Mouse (Mus musculus): Measurements from ENCODE around the gene Rhob. TPM values are rescaled to one million over a fixed set of nuclear protein-coding genes. Genes with fewer than 3 reads are reported as not detected.

The Rhob gene
- polyA plus RNA-seq, 1 experiment: 130 TPM

GRCm38 (mm10) chr12:8494675-8495074 lies 5.1 kb downstream of the Rhob start:
- peaks cover 26% of the 10 kb centered on the region for H3K79me3 ChIP-seq (ENCODE audit: low read depth)
- no peak for TF ChIP-seq MAX (IDR thresholded peaks at IDR 0.05)
- TF ChIP-seq USF1 (IDR thresholded peaks at IDR 0.05; ENCODE audit: low read depth): no peak
- TF ChIP-seq FOSL1 (IDR thresholded peaks at IDR 0.05; ENCODE audit: insufficient read depth, low read length, poor library complexity, severe bottlenecking): no peak
- TF ChIP-seq MYOD1 (IDR thresholded peaks at IDR 0.05; ENCODE audit: control insufficient read depth, insufficient read length, low read depth): no peak
- no peak for TF ChIP-seq MYOG (IDR thresholded peaks at IDR 0.05; ENCODE audit: control insufficient read depth, extremely low read depth, insufficient read length)
- TF ChIP-seq CTCF (IDR thresholded peaks at IDR 0.05; ENCODE audit: control insufficient read depth, insufficient read depth, insufficient read length): no peak
- TF ChIP-seq CEBPB (IDR thresholded peaks at IDR 0.05; ENCODE audit: low read depth): no peak
- peaks cover 17% of the 10 kb centered on the region for H3K36me3 ChIP-seq (ENCODE audit: control insufficient read depth, insufficient read depth)
- peaks cover 37% of the 10 kb centered on the region for H3K79me2 ChIP-seq (ENCODE audit: control insufficient read depth, insufficient read depth)
- H3K4me3 ChIP-seq (ENCODE audit: insufficient read depth, poor library complexity, severe bottlenecking): no peak overlapping the region
- no peaks in the 10 kb centered on the region for H3K27me3 ChIP-seq (ENCODE audit: control insufficient read depth, insufficient read depth, insufficient read length)
- H3ac ChIP-seq (ENCODE audit: control insufficient read depth, insufficient read length, low read depth): no peak overlapping the region

GRCm38 (mm10) chr12:8493386-8493785 lies 6.4 kb downstream of the Rhob start:
- H3K79me2 ChIP-seq (ENCODE audit: control insufficient read depth, insufficient read depth): peaks cover 24% of the 10 kb centered on the region
- H3K27me3 ChIP-seq (ENCODE audit: control insufficient read depth, insufficient read depth, insufficient read length): no peaks in the 10 kb centered on the region
- no peak for TF ChIP-seq MYOD1 (IDR thresholded peaks at IDR 0.05; ENCODE audit: control insufficient read depth, insufficient read length, low read depth)
- TF ChIP-seq FOSL1 (IDR thresholded peaks at IDR 0.05; ENCODE audit: insufficient read depth, low read length, poor library complexity, severe bottlenecking): no peak
- TF ChIP-seq MAX (IDR thresholded peaks at IDR 0.05): no peak
- peaks cover 14% of the 10 kb centered on the region for H3K36me3 ChIP-seq (ENCODE audit: control insufficient read depth, insufficient read depth)
- no peak overlapping the region for H3K4me3 ChIP-seq (ENCODE audit: insufficient read depth, poor library complexity, severe bottlenecking)
- H3K79me3 ChIP-seq (ENCODE audit: low read depth): peaks cover 15% of the 10 kb centered on the region
- H3ac ChIP-seq (ENCODE audit: control insufficient read depth, insufficient read length, low read depth): no peak overlapping the region

GRCm38 (mm10) chr12:8489098-8489497 lies 10.7 kb downstream of the Rhob start:
- Histone ChIP-seq H3K79me2 (ENCODE audit: control insufficient read depth, insufficient read depth) (no peaks in the 10 kb centered on the region), H3K79me3 (ENCODE audit: low read depth) (no peaks in the 10 kb centered on the region), H3ac (ENCODE audit: control insufficient read depth, insufficient read length, low read depth) (no peak overlapping the region), H3K27me3 (ENCODE audit: control insufficient read depth, insufficient read depth, insufficient read length) (no peaks in the 10 kb centered on the region), H3K36me3 (ENCODE audit: control insufficient read depth, insufficient read depth) (no peaks in the 10 kb centered on the region), H3K4me3 (ENCODE audit: insufficient read depth, poor library complexity, severe bottlenecking) (no peak overlapping the region)
- TF ChIP-seq USF1 (IDR thresholded peaks at IDR 0.05; ENCODE audit: low read depth) (no peak), CEBPB (IDR thresholded peaks at IDR 0.05; ENCODE audit: low read depth) (no peak), MAX (IDR thresholded peaks at IDR 0.05) (no peak), CTCF (IDR thresholded peaks at IDR 0.05; ENCODE audit: control insufficient read depth, insufficient read depth, insufficient read length) (no peak), MYOD1 (IDR thresholded peaks at IDR 0.05; ENCODE audit: control insufficient read depth, insufficient read length, low read depth) (no peak), MYOG (IDR thresholded peaks at IDR 0.05; ENCODE audit: control insufficient read depth, extremely low read depth, insufficient read length) (no peak), FOSL1 (IDR thresholded peaks at IDR 0.05; ENCODE audit: insufficient read depth, low read length, poor library complexity, severe bottlenecking) (no peak)

- TF ChIP-seq FOSL1 (IDR thresholded peaks at IDR 0.05; ENCODE audit: insufficient read depth, low read length, poor library complexity, severe bottlenecking) (no peak), CEBPB (IDR thresholded peaks at IDR 0.05; ENCODE audit: low read depth) (no peak), MAX (IDR thresholded peaks at IDR 0.05) (no peak), MYOD1 (IDR thresholded peaks at IDR 0.05; ENCODE audit: control insufficient read depth, insufficient read length, low read depth) (no peak), USF1 (IDR thresholded peaks at IDR 0.05; ENCODE audit: low read depth) (no peak), MYOG (IDR thresholded peaks at IDR 0.05; ENCODE audit: control insufficient read depth, extremely low read depth, insufficient read length) (no peak), CTCF (IDR thresholded peaks at IDR 0.05; ENCODE audit: control insufficient read depth, insufficient read depth, insufficient read length) (no peak)
- H3K4me3 ChIP-seq (ENCODE audit: insufficient read depth, poor library complexity, severe bottlenecking): no peak overlapping the region
- H3K27me3 ChIP-seq (ENCODE audit: control insufficient read depth, insufficient read depth, insufficient read length): no peaks in the 10 kb centered on the region
- H3K36me3 ChIP-seq (ENCODE audit: control insufficient read depth, insufficient read depth): no peaks in the 10 kb centered on the region
- no peaks in the 10 kb centered on the region for H3K79me3 ChIP-seq (ENCODE audit: low read depth)
- H3ac ChIP-seq (ENCODE audit: control insufficient read depth, insufficient read length, low read depth): no peak overlapping the region
- no peaks in the 10 kb centered on the region for H3K79me2 ChIP-seq (ENCODE audit: control insufficient read depth, insufficient read depth)
Observed at GRCm38 (mm10) chr12:8488652-8488980, 11.2 kb downstream of the Rhob start.

GRCm38 (mm10) chr12:8487959-8488651 lies 11.7 kb downstream of the Rhob start:
- H3K79me3 ChIP-seq (ENCODE audit: low read depth): no peaks in the 10 kb centered on the region
- H3K4me3 ChIP-seq (ENCODE audit: insufficient read depth, poor library complexity, severe bottlenecking): no peak overlapping the region
- no peaks in the 10 kb centered on the region for H3K27me3 ChIP-seq (ENCODE audit: control insufficient read depth, insufficient read depth, insufficient read length)
- TF ChIP-seq USF1 (IDR thresholded peaks at IDR 0.05; ENCODE audit: low read depth) (peak; percentile 50), MYOG (IDR thresholded peaks at IDR 0.05; ENCODE audit: control insufficient read depth, extremely low read depth, insufficient read length) (no peak)
- H3ac ChIP-seq (ENCODE audit: control insufficient read depth, insufficient read length, low read depth): no peak overlapping the region
- H3K79me2 ChIP-seq (ENCODE audit: control insufficient read depth, insufficient read depth): no peaks in the 10 kb centered on the region
- no peaks in the 10 kb centered on the region for H3K36me3 ChIP-seq (ENCODE audit: control insufficient read depth, insufficient read depth)

GRCm38 (mm10) chr12:8487281-8487680 lies 12.5 kb downstream of the Rhob start:
- H3K27me3 ChIP-seq (ENCODE audit: control insufficient read depth, insufficient read depth, insufficient read length): no peaks in the 10 kb centered on the region
- H3K36me3 ChIP-seq (ENCODE audit: control insufficient read depth, insufficient read depth): no peaks in the 10 kb centered on the region
- H3K79me2 ChIP-seq (ENCODE audit: control insufficient read depth, insufficient read depth): no peaks in the 10 kb centered on the region
- TF ChIP-seq CEBPB (IDR thresholded peaks at IDR 0.05; ENCODE audit: low read depth) (no peak), USF1 (IDR thresholded peaks at IDR 0.05; ENCODE audit: low read depth) (no peak), FOSL1 (IDR thresholded peaks at IDR 0.05; ENCODE audit: insufficient read depth, low read length, poor library complexity, severe bottlenecking) (no peak), MYOD1 (IDR thresholded peaks at IDR 0.05; ENCODE audit: control insufficient read depth, insufficient read length, low read depth) (no peak), MYOG (IDR thresholded peaks at IDR 0.05; ENCODE audit: control insufficient read depth, extremely low read depth, insufficient read length) (no peak), MAX (IDR thresholded peaks at IDR 0.05) (no peak), CTCF (IDR thresholded peaks at IDR 0.05; ENCODE audit: control insufficient read depth, insufficient read depth, insufficient read length) (no peak)
- H3ac ChIP-seq (ENCODE audit: control insufficient read depth, insufficient read length, low read depth): no peak overlapping the region
- no peak overlapping the region for H3K4me3 ChIP-seq (ENCODE audit: insufficient read depth, poor library complexity, severe bottlenecking)
- H3K79me3 ChIP-seq (ENCODE audit: low read depth): no peaks in the 10 kb centered on the region
